ENCODE assay signal across 8 mouse cellular contexts in the genomic region with DNA sequence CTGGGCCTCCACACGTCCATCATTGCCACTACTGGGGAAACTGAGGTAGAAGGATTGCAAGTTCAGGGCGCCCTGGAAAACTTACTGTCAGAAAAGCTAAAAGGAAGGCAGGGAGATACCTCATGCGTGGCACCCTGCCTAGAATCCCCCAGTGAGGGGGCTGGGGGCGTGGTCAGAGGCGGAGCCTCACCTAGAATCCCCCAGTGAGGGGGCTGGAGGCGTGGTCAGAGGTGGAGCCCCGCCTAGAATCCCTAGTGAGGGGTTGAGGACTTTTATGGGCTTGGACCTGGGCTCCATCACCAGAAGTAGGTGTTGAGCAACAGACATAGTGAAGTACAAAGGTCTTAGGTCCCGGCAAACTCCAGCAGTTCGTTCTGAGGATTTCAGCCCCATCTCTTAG. TPM values are rescaled to one million over a fixed set of nuclear protein-coding genes. Genes with fewer than 3 reads are reported as not detected.
DNase-seq lines count a peak whose midpoint lies in the region; ATAC-seq and TF ChIP-seq lines count a peak whose summit lies in the region.

No protein-coding gene starts in this region.

- peak overlapping the region; percentile 4 to 43; a peak in 3 of 4 replicates for H3K4me3 ChIP-seq in ES-E14 (ENCODE audit: insufficient read depth in 1 of 2, low read depth in 1 of 2, low read length in 2 of 2, poor library complexity in 1 of 2, severe bottlenecking in 1 of 2)
- H3K4me3 ChIP-seq in intestine, postnatal 0 days (ENCODE audit: low read depth, low read length) = no peak overlapping the region
- no peak overlapping the region; the same call in 1 of the 2 replicates for H3K4me3 ChIP-seq in small intestine, adult 2 months (ENCODE audit: low read depth, low read length)

- WGBS in intestine, postnatal 0 days = 8% methylated on average over 9 of the region's 9 CpGs
- 9% methylated on average over 9 of the region's 9 CpGs for WGBS in small intestine, adult 2 months

- H3K36me3 ChIP-seq in ES-E14 (ENCODE audit: control insufficient read depth, insufficient read depth, low read length, poor library complexity, severe bottlenecking) = no peaks in the 10 kb centered on the region
- no peaks in the 10 kb centered on the region for H3K36me3 ChIP-seq in intestine, postnatal 0 days (ENCODE audit: control insufficient read depth, insufficient read depth)
- H3K36me3 ChIP-seq in small intestine, adult 2 months (ENCODE audit: control insufficient read depth, insufficient read depth, low read length) = no peaks in the 10 kb centered on the region

- DNase-seq in heart, postnatal 4 days = peak; percentile 43
- DNase-seq in heart, postnatal 14 days = no peak
- DNase-seq in ES-E14 (ENCODE audit: low read depth, low spot score) = peak; percentile 78
- no peak for DNase-seq in left cerebral cortex, adult 11 months (ENCODE audit: low spot score)
- DNase-seq in layer of hippocampus, postnatal 10 days (ENCODE audit: low spot score in 2 of 2) = no peak

- H3K9me3 ChIP-seq in ES-E14 (ENCODE audit: control insufficient read depth, insufficient read depth, low read depth, low read length) = no peaks in the 10 kb centered on the region
- H3K9me3 ChIP-seq in intestine, postnatal 0 days (ENCODE audit: control insufficient read depth) = no peaks in the 10 kb centered on the region

- H3K9ac ChIP-seq in ES-E14 (ENCODE audit: insufficient read depth, low read depth, low read length, poor library complexity, severe bottlenecking) = no peak overlapping the region
- H3K9ac ChIP-seq in intestine, postnatal 0 days (ENCODE audit: low read depth, low read length) = no peak overlapping the region

- in situ Hi-C loops in ES-E14 (cut with MboI; ENCODE audit: low sequenced_read_pairs in 2 of 2, unreplicated experiment in 2 of 2) = no loop called here

- peaks cover 0 to 11% of the 10 kb centered on the region in 2 experiments; a peak in 3 of 4 replicates for H3K4me1 ChIP-seq in ES-E14 (ENCODE audit: control insufficient read depth in 2 of 2, insufficient read depth in 2 of 2, low read length in 2 of 2, poor library complexity in 1 of 2)
- H3K4me1 ChIP-seq in intestine, postnatal 0 days (replicated peaks; ENCODE audit: control insufficient read depth, insufficient read depth, low read length) = peaks cover 18% of the 10 kb centered on the region
- peaks cover 26% of the 10 kb centered on the region for H3K4me1 ChIP-seq in small intestine, adult 2 months (ENCODE audit: control insufficient read depth, insufficient read depth, insufficient read length, low read length)

- no peaks in the 10 kb centered on the region for H3K27me3 ChIP-seq in intestine, postnatal 0 days (replicated peaks; ENCODE audit: control insufficient read depth, insufficient read depth, low read length)
- no peaks in the 10 kb centered on the region for H3K27me3 ChIP-seq in small intestine, adult 2 months (ENCODE audit: control insufficient read depth, insufficient read depth, low read length)

- intact Hi-C loops in heart, postnatal 14 days (cut with DNase I) = loop anchor here (10.0 kb wide), 1 partner anchor 259 kb away; no protein-coding TSS in a partner anchor

- TF ChIP-seq POLR2A in small intestine, adult 2 months (IDR thresholded peaks at IDR 0.05; ENCODE audit: low read depth, low read length) = no peak

- peak overlapping the region; percentile 40 for H3K4me2 ChIP-seq in intestine, postnatal 0 days (replicated peaks; ENCODE audit: low read depth)

- no peak for TF ChIP-seq CTCF in intestine, postnatal 0 days (IDR thresholded peaks at IDR 0.05; ENCODE audit: low read depth)
- no peak for TF ChIP-seq CTCF in small intestine, adult 2 months (IDR thresholded peaks at IDR 0.05; ENCODE audit: extremely low read depth, insufficient read length, insufficient replicate concordance, low read depth, low read length)

- no peak overlapping the region for H3K27ac ChIP-seq in ES-E14 (ENCODE audit: insufficient read depth, low read depth, low read length, poor library complexity, severe bottlenecking)
- peak overlapping the region; percentile 83 for H3K27ac ChIP-seq in intestine, postnatal 0 days (ENCODE audit: low read depth, low read length)
- peak overlapping the region; percentile 80 for H3K27ac ChIP-seq in small intestine, adult 2 months (ENCODE audit: insufficient read depth, low read depth, low read length)

- ATAC-seq in intestine, postnatal 0 days = peak; percentile 30
- no peak for ATAC-seq in megakaryocyte progenitor cell, adult 5-6 weeks (replicated peaks; ENCODE audit: poor library complexity)

TF ChIP-seq in ES-E14, 5 proteins besides CTCF, POLR2A, EP300 and RAD21:
- TF ChIP-seq ZNF384 (IDR thresholded peaks at IDR 0.05; ENCODE audit: low read depth, low read length) = no peak
- no peak for TF ChIP-seq ZC3H11A (IDR thresholded peaks at IDR 0.05; ENCODE audit: borderline replicate concordance, low read depth, low read length)
- TF ChIP-seq CHD2 (IDR thresholded peaks at IDR 0.05; ENCODE audit: low read depth, low read length) = no peak
- TF ChIP-seq HCFC1 (IDR thresholded peaks at IDR 0.05; ENCODE audit: borderline replicate concordance, insufficient read depth, low read length) = no peak
- TF ChIP-seq MAFK (IDR thresholded peaks at IDR 0.05; ENCODE audit: insufficient read depth, low read depth, low read length) = no peak
TF ChIP-seq in ES-E14: peak in this region for 0.

RNA-seq across cellular contexts. Expression of a gene that starts 2.8 kb away (rescaled TPM):
- total RNA-seq in heart, postnatal 4 days (2021) = 10 to 100 TPM; 58.6 to 60.1 TPM
- total RNA-seq in heart, postnatal 14 days (2021) = 10 to 100 TPM; 31.7 to 32.5 TPM
- 90.9 and 108 TPM in 2 replicates for total RNA-seq in ES-E14 (2012; rRNA removed)
- 34.1 and 34.5 TPM in 2 replicates for polyA plus RNA-seq in intestine, postnatal 0 days (2015; fragmentation: Nextera tagmentation; extraction: Ambion mirVana)
- polyA plus RNA-seq in small intestine, adult 2 months (2012; rRNA removed) = 45.6 and 101 TPM in 2 replicates
- total RNA-seq in layer of hippocampus, postnatal 10 days (2021) = 10 to 100 TPM; 36.1 to 42.9 TPM
- 29.9 and 35.3 TPM in 2 replicates for total RNA-seq in megakaryocyte progenitor cell, adult 5-6 weeks (2015)
- 33.5 and 51.0 TPM in 2 replicates for total RNA-seq in megakaryocyte progenitor cell, adult 5-6 weeks (2017)

RNA-seq across cellular contexts. Expression of a gene that starts 29.6 kb away (rescaled TPM):
- total RNA-seq in heart, postnatal 4 days (2021) = 1,000 to 10,000 TPM; 1,257 to 1,372 TPM
- 1,000 to 10,000 TPM; 1,852 to 1,908 TPM for total RNA-seq in heart, postnatal 14 days (2021)
- 995 and 1,362 TPM in 2 replicates for total RNA-seq in ES-E14 (2012; rRNA removed)
- 1,032 and 1,082 TPM in 2 replicates for polyA plus RNA-seq in intestine, postnatal 0 days (2015; fragmentation: Nextera tagmentation; extraction: Ambion mirVana)
- 2,051 and 2,588 TPM in 2 replicates for polyA plus RNA-seq in small intestine, adult 2 months (2012; rRNA removed)
- 100 to 1,000 TPM; 503 to 527 TPM for total RNA-seq in layer of hippocampus, postnatal 10 days (2021)
- total RNA-seq in megakaryocyte progenitor cell, adult 5-6 weeks (2015) = 202 and 210 TPM in 2 replicates
- 184 and 263 TPM in 2 replicates for total RNA-seq in megakaryocyte progenitor cell, adult 5-6 weeks (2017)

RNA-seq across cellular contexts. Expression of a gene that starts 36.9 kb away (rescaled TPM):
- 100 to 1,000 TPM; 137 to 140 TPM for total RNA-seq in heart, postnatal 4 days (2021)
- 10 to 100 TPM; 78.6 to 84.0 TPM for total RNA-seq in heart, postnatal 14 days (2021)
- total RNA-seq in ES-E14 (2012; rRNA removed) = 131 and 134 TPM in 2 replicates
- 48.0 and 51.0 TPM in 2 replicates for polyA plus RNA-seq in intestine, postnatal 0 days (2015; fragmentation: Nextera tagmentation; extraction: Ambion mirVana)
- 55.1 and 85.7 TPM in 2 replicates for polyA plus RNA-seq in small intestine, adult 2 months (2012; rRNA removed)
- total RNA-seq in layer of hippocampus, postnatal 10 days (2021) = 100 to 1,000 TPM; 119 to 129 TPM
- total RNA-seq in megakaryocyte progenitor cell, adult 5-6 weeks (2015) = 91.1 and 96.6 TPM in 2 replicates
- total RNA-seq in megakaryocyte progenitor cell, adult 5-6 weeks (2017) = 82.8 and 90.8 TPM in 2 replicates

RNA-seq across cellular contexts. Expression of a gene that starts 48.8 kb away (rescaled TPM):
- total RNA-seq in heart, postnatal 4 days (2021) = 10 to 100 TPM; 20.2 to 22.2 TPM
- total RNA-seq in heart, postnatal 14 days (2021) = 10 to 100 TPM; 11.8 to 12.2 TPM
- 27.1 and 28.9 TPM in 2 replicates for total RNA-seq in ES-E14 (2012; rRNA removed)
- polyA plus RNA-seq in intestine, postnatal 0 days (2015; fragmentation: Nextera tagmentation; extraction: Ambion mirVana) = 3.2 and 4.2 TPM in 2 replicates
- polyA plus RNA-seq in small intestine, adult 2 months (2012; rRNA removed) = 10.3 and 20.6 TPM in 2 replicates
- total RNA-seq in layer of hippocampus, postnatal 10 days (2021) = 10 to 100 TPM; 33.6 to 36.6 TPM
- 1.9 and 4.3 TPM in 2 replicates for total RNA-seq in megakaryocyte progenitor cell, adult 5-6 weeks (2015)
- 2.7 and 7.9 TPM in 2 replicates for total RNA-seq in megakaryocyte progenitor cell, adult 5-6 weeks (2017)

RNA-seq across cellular contexts. Expression of a gene that starts 58.4 kb away (rescaled TPM):
- total RNA-seq in heart, postnatal 4 days (2021) = under 1 TPM in 1 of 2 experiments, not detected in 1; 0.05 TPM
- not detected for total RNA-seq in heart, postnatal 14 days (2021)
- not detected in 2 replicates for total RNA-seq in ES-E14 (2012; rRNA removed)
- polyA plus RNA-seq in intestine, postnatal 0 days (2015; fragmentation: Nextera tagmentation; extraction: Ambion mirVana) = 0.05 and 0.09 TPM in 2 replicates
- polyA plus RNA-seq in small intestine, adult 2 months (2012; rRNA removed) = 0.29 and 2.8 TPM in 2 replicates
- under 1 TPM; 0.07 TPM for total RNA-seq in layer of hippocampus, postnatal 10 days (2021)
- total RNA-seq in megakaryocyte progenitor cell, adult 5-6 weeks (2015) = not detected in 2 replicates
- total RNA-seq in megakaryocyte progenitor cell, adult 5-6 weeks (2017) = not detected in 2 replicates

Comparison
In these comparisons a context has a peak if more than half of its experiments do, and no peak if none do; other contexts are left out.
1. DNase-seq: peak in heart, postnatal 4 days (single experiment) and ES-E14 (single experiment); none in heart, postnatal 14 days (0 of 2), left cerebral cortex, adult 11 months (single experiment) and layer of hippocampus, postnatal 10 days (0 of 2).
2. H3K4me3 ChIP-seq: peak in ES-E14 (2 of 2); none in intestine, postnatal 0 days (single experiment) and small intestine, adult 2 months (single experiment).